Mouse (Mus musculus) forebrain, embryonic 14.5 days (tissue): ENCODE measurements around the gene Iqcb1. TPM values are rescaled to one million over a fixed set of nuclear protein-coding genes. Genes with fewer than 3 reads are reported as not detected.

Experiments used
- ATAC-seq: fragments of 200-750 bp; cut with Nextera tagmentation; 2 replicates; pipeline ENCODE4 v1.8.0; 2017; ENCODE audit warnings: mild to moderate bottlenecking, moderate library complexity
- DNase-seq: peaks from one replicate; pipeline ENCODE4 v3.0.0-alpha.2; 2015; ENCODE audit warnings: low spot score
- H3K27ac ChIP-seq: fragments of 300-500 bp; sonication (generic); 2 replicates; pipeline ENCODE4 v1.5.1; 2014; ENCODE audit warnings: low read depth, mild to moderate bottlenecking, control low read depth, low read length, moderate library complexity
- H3K27me3 ChIP-seq: fragments of 300-500 bp; sonication (generic); replicated peaks from 2 replicates; pipeline ENCODE4 v1.6.1; 2014; ENCODE audit warnings: low read length, control low read depth, mixed read lengths; ENCODE audit not compliant: control insufficient read depth, insufficient read depth
- H3K36me3 ChIP-seq: fragments of 300-500 bp; sonication (generic); 2 replicates; pipeline ENCODE4 v1.6.1; 2014; ENCODE audit warnings: low read length, control low read depth; ENCODE audit not compliant: control insufficient read depth, insufficient read depth
- H3K4me1 ChIP-seq: fragments of 300-500 bp; sonication (generic); 2 replicates; pipeline ENCODE4 v1.6.1; 2014; ENCODE audit warnings: antibody characterized with exemption, low read length, control low read depth; ENCODE audit not compliant: control insufficient read depth, insufficient read depth
- H3K4me2 ChIP-seq: fragments of 300-500 bp; sonication (generic); 2 replicates; pipeline ENCODE4 v1.6.1; 2014; ENCODE audit warnings: mild to moderate bottlenecking, control low read depth, low read length
- H3K4me3 ChIP-seq: fragments of 300-500 bp; sonication (generic); 2 replicates; pipeline ENCODE4 v1.5.1; 2014; ENCODE audit warnings: low read depth, low read length, control low read depth
- H3K9ac ChIP-seq: fragments of 300-500 bp; sonication (generic); 2 replicates; pipeline ENCODE4 v1.6.1; 2014; ENCODE audit warnings: mild to moderate bottlenecking, low read length, control low read depth, moderate library complexity
- H3K9me3 ChIP-seq: fragments of 300-500 bp; sonication (generic); replicated peaks from 2 replicates; pipeline ENCODE4 v1.6.1; 2016; ENCODE audit warnings: low read length, control low read depth, mixed read lengths; ENCODE audit not compliant: control insufficient read depth
- WGBS: fragments of 180-500 bp; shearing (Covaris S2); extraction: QIAGEN DNeasy Blood & Tissue Kit; methylation state at CpG from one replicate; pipeline ENCODE4 v1.1.7; 2014; 5-methylcytosine and 5-hydroxymethylcytosine counted together
- polyA plus RNA-seq: library from polyadenylated mRNA; unstranded; fragments of >200 nt; fragmentation: Nextera tagmentation; extraction: Ambion mirVana; gene quantifications from 2 replicates; pipeline ENCODE4 v1.2.1, GENCODE M21; 2014

Iqcb1 gene
- polyA plus RNA-seq = 53.4 and 54.7 TPM in 2 replicates

GRCm38 (mm10) chr16:36828054-36828786 lies at the start of gene Iqcb1:
TSS of gene Iqcb1 (plus strand) at chr16:36828385.
- Histone ChIP-seq H3K4me2 (peak within 1 kb of the TSS; percentile 63), H3K9me3 (no peaks in the 10 kb centered on the region), H3K4me3 (peak within 1 kb of the TSS; percentile 84), H3K4me1 (peaks cover 3% of the 10 kb centered on the region; the same call in 1 of the 2 replicates), H3K27ac (peak within 1 kb of the TSS; percentile 75; the same call in 1 of the 2 replicates), H3K36me3 (no peaks in the 10 kb centered on the region), H3K9ac (peak within 1 kb of the TSS; percentile 85), H3K27me3 (no peaks in the 10 kb centered on the region)
- peak; percentile 90 for DNase-seq
- under 1% methylated on average over 63 of the region's 64 CpGs for WGBS
- ATAC-seq = peak; percentile 99

GRCm38 (mm10) chr16:36784146-36784545 lies 44.0 kb upstream of the Iqcb1 start:
- DNase-seq (peak; percentile 71), ATAC-seq (peak; percentile 59)
- H3K27ac ChIP-seq = peak overlapping the region; percentile 63; the same call in 1 of the 2 replicates
- H3K4me2 ChIP-seq = peak overlapping the region; percentile 36
- 48% methylated on average over 2 of the region's 2 CpGs for WGBS
- H3K27me3 ChIP-seq = no peaks in the 10 kb centered on the region
- H3K36me3 ChIP-seq = no peaks in the 10 kb centered on the region
- H3K4me1 ChIP-seq = no peaks in the 10 kb centered on the region
- peak overlapping the region; percentile 13; the same call in 1 of the 2 replicates for H3K9ac ChIP-seq
- no peaks in the 10 kb centered on the region for H3K9me3 ChIP-seq
- peak overlapping the region; percentile 21 for H3K4me3 ChIP-seq

GRCm38 (mm10) chr16:36784594-36785313 lies 43.4 kb upstream of the Iqcb1 start, which contains the start of gene Slc15a2:
TSS of gene Slc15a2 (minus strand) at chr16:36784962.
- H3K9ac ChIP-seq = peak within 1 kb of the TSS; percentile 13; the same call in 1 of the 2 replicates
- ATAC-seq (peak; percentile 93), DNase-seq (peak; percentile 93)
- no peaks in the 10 kb centered on the region for H3K27me3 ChIP-seq
- no peaks in the 10 kb centered on the region for H3K4me1 ChIP-seq
- no peaks in the 10 kb centered on the region for H3K36me3 ChIP-seq
- H3K9me3 ChIP-seq = no peaks in the 10 kb centered on the region
- peak within 1 kb of the TSS; percentile 63; the same call in 1 of the 2 replicates for H3K27ac ChIP-seq
- 51% methylated on average over 10 of the region's 10 CpGs for WGBS
- H3K4me2 ChIP-seq = peak within 1 kb of the TSS; percentile 36
- peak within 1 kb of the TSS; percentile 21 for H3K4me3 ChIP-seq

GRCm38 (mm10) chr16:36786466-36786865 lies 41.7 kb upstream of the Iqcb1 start:
- no peak for ATAC-seq
- H3K9ac ChIP-seq = no peak overlapping the region
- H3K4me2 ChIP-seq = no peak overlapping the region
- H3K27ac ChIP-seq = no peak overlapping the region
- no peaks in the 10 kb centered on the region for H3K9me3 ChIP-seq
- H3K27me3 ChIP-seq = no peaks in the 10 kb centered on the region
- WGBS = 92% methylated on average over 7 of the region's 7 CpGs
- no peak overlapping the region for H3K4me3 ChIP-seq
- no peaks in the 10 kb centered on the region for H3K4me1 ChIP-seq
- no peak for DNase-seq
- H3K36me3 ChIP-seq = no peaks in the 10 kb centered on the region

- Histone ChIP-seq H3K27me3 (no peaks in the 10 kb centered on the region), H3K4me3 (no peak overlapping the region), H3K4me1 (no peaks in the 10 kb centered on the region), H3K9me3 (no peaks in the 10 kb centered on the region), H3K27ac (no peak overlapping the region), H3K9ac (no peak overlapping the region), H3K36me3 (no peaks in the 10 kb centered on the region), H3K4me2 (no peak overlapping the region)
- DNase-seq (no peak), ATAC-seq (no peak)
- 89% methylated on average over 4 of the region's 4 CpGs for WGBS
Observed at GRCm38 (mm10) chr16:36790166-36790565, 38.0 kb upstream of the Iqcb1 start.

- Histone ChIP-seq H3K36me3 (no peaks in the 10 kb centered on the region), H3K4me3 (no peak overlapping the region), H3K27me3 (no peaks in the 10 kb centered on the region), H3K4me2 (no peak overlapping the region), H3K9me3 (no peaks in the 10 kb centered on the region), H3K4me1 (no peaks in the 10 kb centered on the region), H3K9ac (no peak overlapping the region), H3K27ac (no peak overlapping the region)
- 80% methylated on average over 2 of the region's 2 CpGs for WGBS
- ATAC-seq (no peak), DNase-seq (no peak)
Observed at GRCm38 (mm10) chr16:36794976-36795375, 33.2 kb upstream of the Iqcb1 start.

- 86% methylated on average over 2 of the region's 2 CpGs for WGBS
- H3K4me2 ChIP-seq = no peak overlapping the region
- no peak for DNase-seq
- H3K36me3 ChIP-seq = no peaks in the 10 kb centered on the region
- no peak overlapping the region for H3K9ac ChIP-seq
- peaks cover 2% of the 10 kb centered on the region; the same call in 1 of the 2 replicates for H3K9me3 ChIP-seq
- ATAC-seq = no peak
- H3K27ac ChIP-seq = no peak overlapping the region
- H3K4me1 ChIP-seq = no peaks in the 10 kb centered on the region
- no peaks in the 10 kb centered on the region for H3K27me3 ChIP-seq
- H3K4me3 ChIP-seq = no peak overlapping the region
Observed at GRCm38 (mm10) chr16:36798334-36798733, 29.9 kb upstream of the Iqcb1 start.

- WGBS = 89% methylated on average over 3 of the region's 3 CpGs
- Histone ChIP-seq H3K27me3 (no peaks in the 10 kb centered on the region), H3K4me3 (no peak overlapping the region), H3K4me2 (no peak overlapping the region), H3K27ac (no peak overlapping the region), H3K4me1 (no peaks in the 10 kb centered on the region), H3K9me3 (peaks cover 2% of the 10 kb centered on the region; the same call in 1 of the 2 replicates), H3K36me3 (no peaks in the 10 kb centered on the region), H3K9ac (no peak overlapping the region)
- ATAC-seq (no peak), DNase-seq (no peak)
Observed at GRCm38 (mm10) chr16:36802361-36802760, 25.8 kb upstream of the Iqcb1 start.
